Mouse (Mus musculus) adrenal gland, postnatal 14 days (tissue): ENCODE data around the gene Capn2. TPM values are rescaled to one million over a fixed set of nuclear protein-coding genes. Genes with fewer than 3 reads are reported as not detected.

Experiments used
- DNase-seq: peaks from one replicate; pipeline ENCODE4 v3.0.0; 2021; ENCODE audit warnings: mixed read lengths
- long read RNA-seq, 2 experiments: library from polyadenylated mRNA; stranded (forward); transcript quantifications; one replicate each; pipeline ENCODE4 v2.0.0; 2021
- total RNA-seq: library from RNA; stranded (reverse); gene quantifications from 2 replicates; pipeline ENCODE4 v1.2.3, GENCODE M21; 2021

Capn2 gene
- 72.2 and 78.0 TPM in 2 replicates for total RNA-seq
- long read RNA-seq, experiment 1, partial matches to known transcripts = 12 of 115 reads
- long read RNA-seq, experiment 1, other reads (novel, unspliced or antisense) = 103 of 115 reads
- long read RNA-seq, experiment 2, partial matches to known transcripts = 8 of 63 reads
- long read RNA-seq, experiment 2, other reads (novel, unspliced or antisense) = 55 of 63 reads

DNA sequence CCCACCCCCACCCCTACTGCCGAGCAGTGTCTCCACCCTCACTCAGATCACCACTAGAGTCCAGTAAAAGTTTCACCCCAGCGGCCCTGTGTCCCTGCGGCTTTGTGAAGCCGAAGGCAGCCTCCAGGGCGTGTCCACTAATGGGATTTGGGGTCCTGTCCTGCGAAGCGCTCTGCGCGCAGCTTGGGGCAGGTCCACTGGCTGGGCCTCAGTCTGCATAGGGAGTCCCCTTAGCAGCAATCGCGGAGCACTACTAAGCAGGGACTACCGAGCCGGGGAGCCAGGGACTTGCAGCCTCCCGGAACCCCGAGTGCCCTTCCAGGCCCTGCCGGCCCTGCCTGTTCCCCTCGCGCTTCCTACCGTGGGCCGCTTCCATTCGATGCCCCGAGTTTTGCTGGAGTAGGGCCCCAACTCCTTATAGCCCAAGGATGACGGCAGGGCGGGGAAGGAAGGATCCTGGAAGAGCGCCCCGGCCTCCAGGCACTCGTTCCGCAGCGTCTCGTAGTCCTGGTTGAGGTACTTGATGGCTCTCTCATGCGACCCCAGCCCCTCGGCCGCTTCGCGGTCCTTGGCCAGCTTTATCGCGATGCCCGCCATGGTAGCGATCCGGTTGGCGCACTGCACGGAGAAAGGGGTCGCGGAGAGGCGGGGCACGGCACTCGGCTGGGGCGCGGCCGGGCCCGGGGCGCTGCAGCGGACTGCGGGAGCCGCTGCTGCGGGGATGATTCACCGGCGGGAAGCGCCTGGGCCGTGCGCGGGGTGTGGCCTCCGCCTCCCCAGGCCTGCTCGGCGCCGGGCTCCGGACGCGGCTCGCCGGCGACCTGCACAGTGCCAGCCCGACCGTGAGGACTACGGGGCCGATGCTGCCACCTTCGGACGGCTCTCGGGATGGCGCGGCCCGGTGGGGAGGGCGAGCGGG, at the start of gene Capn2:
Gene Capn2, minus strand, starts transcription at position 851 of the 919 bp plus-strand sequence.
- DNase-seq = peak; percentile 93

DNA sequence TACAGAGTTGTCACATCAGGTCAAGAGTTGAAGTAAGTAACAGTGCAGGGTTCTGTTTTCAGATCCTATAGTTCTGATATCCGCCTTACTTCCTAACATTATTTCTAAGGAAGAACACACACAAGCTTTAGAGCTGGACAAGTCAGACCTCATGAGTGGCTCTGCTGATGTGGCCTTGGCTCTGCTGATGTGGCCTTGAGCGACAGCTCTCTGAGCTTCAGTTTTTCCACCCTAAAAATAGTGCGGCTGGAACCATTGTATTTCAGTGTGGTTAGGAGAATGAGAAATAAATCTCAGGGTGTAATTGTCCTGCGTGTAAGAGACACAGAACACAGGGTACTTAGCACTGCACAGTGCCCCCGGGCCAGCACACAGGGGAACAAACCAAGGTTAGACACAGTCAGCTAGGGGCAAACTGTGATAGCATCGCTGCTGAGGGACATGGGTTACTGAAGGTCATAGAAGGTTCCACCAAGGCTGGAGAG, 48.0 kb upstream of the Capn2 start:
- peak; percentile 15 for DNase-seq

DNA sequence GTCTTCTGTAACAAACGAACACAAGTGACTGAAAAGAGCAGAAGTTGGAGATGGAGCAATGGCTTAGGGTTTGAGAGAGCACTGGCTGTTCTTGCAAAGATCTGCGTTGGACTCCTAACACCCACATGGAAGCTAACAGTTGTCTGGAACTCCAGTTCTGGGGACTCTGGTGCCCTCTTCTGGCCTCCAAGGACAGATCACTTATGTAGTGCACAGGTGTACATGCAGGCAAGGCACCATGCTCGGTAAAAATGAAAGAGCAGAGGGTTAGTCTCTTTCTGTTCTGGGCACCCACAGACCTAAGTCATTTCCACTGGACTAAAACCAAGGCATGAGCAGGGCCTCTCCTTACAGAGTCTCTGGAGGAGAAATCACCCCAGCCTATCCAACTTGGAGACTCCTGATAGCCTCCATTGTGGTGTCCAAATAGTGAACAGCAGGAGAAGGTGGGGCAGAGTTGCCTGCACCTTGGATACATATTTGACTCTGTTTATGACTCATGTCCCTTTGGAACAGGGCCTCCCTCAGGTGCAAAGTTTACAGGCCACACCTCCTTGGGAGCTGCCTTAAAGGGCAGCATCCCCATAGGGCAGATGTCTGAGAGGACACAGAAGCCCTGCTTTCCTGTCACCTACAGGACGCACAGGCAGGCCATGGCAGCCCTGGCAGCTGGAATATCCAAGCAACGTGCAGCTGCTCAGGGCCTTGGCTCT, 47.2 kb upstream of the Capn2 start, which contains the start of gene Capn8:
Gene Capn8, plus strand, starts transcription at position 600 of the 713 bp plus-strand sequence.
- no peak for DNase-seq

GRCm38 (mm10) chr1:182562576-182563370, 45.4 kb upstream of the Capn2 start:
- no peak for DNase-seq

- no peak for DNase-seq
Observed at GRCm38 (mm10) chr1:182561945-182562514, 44.6 kb upstream of the Capn2 start.

- peak; percentile 71 for DNase-seq
Observed at GRCm38 (mm10) chr1:182560390-182561098, 43.1 kb upstream of the Capn2 start.

DNA sequence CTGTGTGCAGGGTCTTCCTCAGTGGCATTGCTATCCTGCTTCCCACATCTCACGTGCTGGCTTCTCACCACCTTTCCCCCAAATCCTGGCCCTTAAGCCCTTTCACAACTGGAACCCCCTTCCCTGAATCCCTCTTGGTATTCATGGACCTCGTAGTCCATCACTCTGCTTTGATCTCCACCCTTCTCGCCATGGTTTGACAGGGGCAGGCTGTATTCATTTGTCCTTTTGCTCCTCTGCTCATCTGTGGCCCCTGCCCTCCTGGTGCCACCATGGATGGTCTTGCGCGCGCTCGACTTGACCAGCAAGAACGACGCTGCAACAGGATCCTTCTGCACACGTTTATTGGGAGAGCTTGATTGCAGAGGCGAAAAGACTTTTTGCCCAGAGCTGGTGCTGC, 42.1 kb upstream of the Capn2 start:
- no peak for DNase-seq

GRCm38 (mm10) chr1:182558271-182558670, 40.9 kb upstream of the Capn2 start:
- DNase-seq = no peak

DNA sequence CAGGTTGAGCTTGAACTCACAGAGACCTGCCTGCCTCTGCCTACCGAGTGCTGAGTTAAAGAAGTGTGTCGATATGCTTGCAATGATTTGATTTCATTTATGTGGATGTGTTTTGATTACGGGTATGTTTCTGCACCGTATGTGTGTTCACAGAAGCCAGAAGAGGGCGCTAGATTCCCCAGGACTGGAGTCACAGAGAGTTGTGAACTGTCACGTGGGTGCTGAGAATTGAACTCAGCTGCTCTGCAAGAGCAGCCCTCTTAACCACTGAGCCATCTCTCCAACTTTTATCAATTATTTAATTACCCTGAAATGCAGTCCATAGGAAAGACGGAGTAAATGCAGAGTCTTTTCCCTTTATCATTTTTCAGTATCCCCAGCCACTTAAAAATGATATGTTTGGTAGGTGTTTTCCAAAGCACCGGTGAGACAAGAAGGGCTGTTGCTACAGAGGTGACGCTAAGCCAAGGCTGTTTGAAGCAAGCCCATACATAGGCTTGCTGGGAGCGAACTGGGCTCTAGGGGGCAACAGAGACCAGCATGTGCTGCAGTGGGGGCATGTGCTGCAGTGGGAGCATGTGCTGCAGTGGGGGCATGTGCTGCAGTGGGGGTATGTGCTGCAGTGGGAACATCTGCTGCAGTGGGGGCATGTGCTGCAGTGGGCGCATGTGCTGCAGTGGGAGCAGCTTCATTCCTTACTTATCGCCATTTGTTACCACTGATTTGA, 36.4 kb upstream of the Capn2 start:
- DNase-seq = peak; percentile 73

GRCm38 (mm10) chr1:182550761-182551160, 33.4 kb upstream of the Capn2 start:
- no peak for DNase-seq

GRCm38 (mm10) chr1:182543906-182544305, 26.5 kb upstream of the Capn2 start:
- no peak for DNase-seq

DNA sequence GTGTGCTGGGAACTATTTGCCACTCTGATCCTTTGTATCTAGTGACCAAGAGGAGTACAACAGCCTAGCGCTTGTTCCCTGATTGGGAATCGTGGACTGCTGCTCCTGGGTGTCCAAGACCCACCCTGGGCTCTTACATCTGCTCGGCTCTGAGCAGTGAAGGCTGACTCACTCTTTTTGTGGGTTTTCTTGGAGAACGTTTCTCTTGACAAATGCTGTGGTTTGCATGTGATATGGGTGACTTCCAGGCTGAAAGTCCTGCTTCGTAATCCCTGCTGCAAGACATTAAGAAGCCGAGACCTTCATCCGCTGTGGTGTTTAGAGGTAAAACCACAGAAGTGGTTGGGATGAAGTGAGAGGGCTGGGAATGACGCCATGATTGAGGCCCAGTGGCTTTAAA, 25.7 kb upstream of the Capn2 start:
- no peak for DNase-seq

- no peak for DNase-seq
Observed at GRCm38 (mm10) chr1:182542110-182542509, 24.7 kb upstream of the Capn2 start.

DNA sequence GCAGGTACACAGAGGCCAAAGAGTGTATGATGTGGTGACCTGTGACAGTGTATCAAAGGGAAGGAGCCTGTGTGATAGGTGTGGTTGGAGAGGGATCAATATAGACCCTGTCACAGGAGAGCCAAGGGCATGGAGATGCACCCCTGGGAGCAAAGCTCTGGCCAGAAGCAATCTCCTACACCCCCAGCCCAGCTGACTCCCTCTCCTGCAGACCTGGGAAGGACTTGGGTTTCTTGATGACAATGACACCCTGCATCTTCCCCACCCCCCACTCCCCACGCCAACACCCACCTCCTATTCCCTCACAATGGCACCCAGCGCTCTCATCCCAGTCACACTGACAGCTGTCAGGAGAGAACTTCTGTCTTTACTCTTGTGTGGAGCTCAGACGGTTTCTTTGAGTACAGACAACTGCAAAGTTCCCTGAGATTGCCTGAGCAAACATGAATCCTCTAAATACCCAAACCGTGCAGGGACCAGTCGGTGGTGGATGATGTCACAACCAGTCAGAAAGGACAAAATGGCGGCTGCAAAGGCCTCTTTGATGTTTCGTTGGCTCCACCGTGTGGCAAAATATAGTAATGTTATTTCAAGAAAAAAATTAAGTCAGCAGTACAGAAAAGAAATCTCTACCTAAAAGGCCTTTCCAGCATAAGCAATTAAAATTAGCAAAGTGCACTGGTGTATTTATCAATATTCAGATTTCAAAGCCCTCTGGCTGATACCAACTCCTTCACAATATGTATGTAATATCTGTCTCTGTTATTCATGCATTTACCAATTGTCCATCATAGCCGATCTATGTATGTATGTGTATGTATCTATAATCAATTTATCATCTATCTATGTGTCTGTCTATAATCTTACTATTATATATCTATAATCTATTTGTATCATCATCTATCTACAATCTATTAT, 21.9 kb upstream of the Capn2 start:
- DNase-seq = peak; percentile 85

DNA sequence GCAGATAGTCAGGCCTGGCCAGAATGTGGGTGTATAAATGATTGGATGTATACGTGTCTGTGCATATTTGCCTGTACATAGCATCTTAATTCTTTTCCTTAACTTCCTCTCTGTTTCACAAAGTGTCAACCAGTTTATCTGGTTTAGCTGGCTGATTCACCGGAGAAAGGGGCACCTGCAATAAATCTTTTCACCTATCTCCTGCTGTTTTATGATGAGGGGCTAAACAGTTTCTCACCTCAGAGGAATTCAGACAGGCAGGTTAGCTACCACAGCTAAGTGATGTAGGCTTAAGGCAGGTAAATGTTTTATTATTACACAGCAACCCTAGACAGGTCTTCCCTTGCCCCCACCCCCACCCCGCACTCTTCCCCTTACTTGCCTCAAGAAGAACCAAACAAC, 17.7 kb upstream of the Capn2 start:
- no peak for DNase-seq

DNA sequence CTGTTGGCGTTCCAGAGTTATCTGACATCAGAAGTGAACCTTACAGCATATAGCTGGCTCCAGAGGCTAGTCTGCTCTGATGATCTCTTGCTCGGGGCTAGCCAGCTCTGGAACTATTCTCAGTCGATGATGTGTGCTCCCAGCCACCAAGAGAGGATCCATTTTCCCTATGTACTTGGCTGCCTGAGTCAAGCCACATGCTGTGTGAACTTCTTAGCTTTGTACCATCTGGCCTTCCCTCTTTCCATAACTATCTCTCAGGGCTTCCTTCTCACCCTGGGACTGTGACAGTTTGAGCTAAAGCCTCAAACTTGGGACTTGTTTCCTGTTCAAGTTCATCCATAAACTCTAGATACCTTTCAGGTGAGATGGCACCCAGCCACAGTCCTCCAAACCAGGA, 16.2 kb upstream of the Capn2 start:
- no peak for DNase-seq

DNA sequence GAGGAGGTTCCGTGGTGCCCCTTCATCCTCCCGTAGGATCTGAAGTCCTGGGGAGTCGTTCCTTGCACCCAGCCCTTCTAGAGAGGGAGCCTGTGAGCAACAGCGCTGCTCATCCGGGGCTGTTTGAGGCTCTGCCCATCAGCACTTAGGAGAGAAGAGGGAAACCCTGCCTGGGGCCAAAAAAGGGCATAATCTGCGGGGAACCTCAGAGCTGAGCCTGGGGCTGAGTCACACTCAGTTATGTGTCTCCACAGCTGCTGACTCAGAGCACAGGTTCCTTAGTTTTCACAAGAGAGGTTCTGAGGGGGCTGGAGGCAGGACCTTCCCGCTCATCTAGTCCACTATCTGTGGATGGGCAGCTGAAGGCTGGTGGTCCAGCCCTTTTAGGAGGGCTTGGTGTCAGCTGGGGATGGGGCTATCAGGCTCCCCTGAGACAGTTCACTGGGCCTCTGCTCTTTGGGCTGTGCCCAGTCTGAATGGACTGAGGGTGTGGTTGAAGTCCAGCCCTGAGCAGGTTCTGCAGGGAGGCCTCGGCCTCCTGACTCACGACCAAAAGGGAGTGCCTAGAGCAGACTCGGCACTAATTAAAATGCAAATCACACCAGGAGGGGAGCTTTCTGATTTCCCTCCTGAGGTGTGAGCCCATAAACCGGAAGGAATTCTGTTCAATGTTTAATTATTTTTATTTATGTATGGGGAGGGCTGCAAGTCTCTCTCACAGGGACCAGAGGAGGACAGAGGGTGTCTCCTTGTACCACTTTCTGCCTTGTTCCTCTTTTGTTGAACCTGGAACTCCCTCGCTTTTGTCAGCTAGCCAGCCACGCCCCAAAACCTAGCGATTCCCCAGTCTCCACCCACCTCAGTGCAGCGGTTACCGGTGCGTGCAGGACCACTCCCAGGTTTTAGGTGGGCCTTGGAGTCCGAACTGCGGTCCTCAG, 10.8 kb upstream of the Capn2 start:
- peak; percentile 77 for DNase-seq

DNA sequence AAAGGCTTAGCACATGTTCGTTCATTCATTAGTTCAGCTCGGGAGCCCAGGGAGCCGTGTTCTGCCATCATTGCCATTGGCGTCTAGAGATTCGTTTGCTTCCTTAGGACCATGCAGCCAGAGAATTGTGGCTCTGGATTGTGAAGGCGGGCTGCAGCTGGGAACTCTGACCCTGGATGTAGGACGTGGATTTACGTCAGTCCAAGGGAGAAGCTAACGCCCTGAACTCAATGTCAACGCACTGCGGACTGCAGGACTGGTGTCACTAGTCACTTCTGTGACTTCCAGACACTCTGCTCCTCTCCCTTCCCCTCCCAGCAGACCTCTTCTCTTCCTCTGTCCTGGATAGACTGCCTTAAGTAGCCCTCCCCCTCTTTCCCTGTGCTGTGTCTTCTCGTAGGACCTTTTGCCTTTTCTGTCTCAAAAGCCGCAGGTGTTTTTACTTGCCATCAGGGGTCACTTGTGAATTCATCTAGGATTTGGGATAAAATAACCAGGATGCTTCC, 9.9 kb upstream of the Capn2 start:
- DNase-seq = no peak
